9 mouse cellular contexts compared by ENCODE assay signal in genomic region chr2:30769187-30769586, GRCm38 (mm10). TPM values are rescaled to one million over a fixed set of nuclear protein-coding genes. Genes with fewer than 3 reads are reported as not detected.
DNase-seq lines count a peak whose midpoint lies in the region; ATAC-seq and TF ChIP-seq lines count a peak whose summit lies in the region.
"Had no signal": no experiment of that assay in that cellular context is flagged by ENCODE, and none has a peak within 500 bp of the region (broad histone marks: within the 10 kb centered on the region; RNA-seq: fewer than 3 reads in every experiment).

No protein-coding gene starts in this region.

- peaks cover 51% of the 10 kb centered on the region for H3K4me1 ChIP-seq in heart, embryonic 10.5 days
- H3K4me1 ChIP-seq in thymus, adult 2 months (replicated peaks; ENCODE audit: control insufficient read depth, insufficient read depth, low read length): peaks cover 10% of the 10 kb centered on the region; the same call in 1 of the 2 replicates
- H3K4me1 ChIP-seq in stomach, postnatal 0 days (replicated peaks; ENCODE audit: control insufficient read depth, insufficient read depth): peaks cover 11% of the 10 kb centered on the region

- H3K4me3 ChIP-seq in heart, embryonic 10.5 days: no peak overlapping the region
- H3K4me3 ChIP-seq in thymus, adult 2 months (ENCODE audit: control insufficient read depth, insufficient read depth, low read length): no peak overlapping the region
- H3K4me3 ChIP-seq in stomach, postnatal 0 days (ENCODE audit: low read depth, low read length): no peak overlapping the region
- H3K4me3 ChIP-seq: embryonic facial prominence, embryonic 15.5 days had no signal

- no peak for TF ChIP-seq EP300 in stomach, postnatal 0 days (optimal IDR thresholded peaks at IDR 0.05)

- WGBS in heart, embryonic 10.5 days: 43% methylated on average over 6 of the region's 6 CpGs
- WGBS in thymus, adult 2 months: 30% methylated on average over 6 of the region's 6 CpGs
- WGBS in stomach, postnatal 0 days: 55% methylated on average over 6 of the region's 6 CpGs

- H3K27ac ChIP-seq in heart, embryonic 10.5 days: peak overlapping the region; percentile 65
- no peak overlapping the region for H3K27ac ChIP-seq in thymus, adult 2 months (ENCODE audit: control insufficient read depth, insufficient read depth, low read length)
- H3K27ac ChIP-seq in stomach, postnatal 0 days (replicated peaks): no peak overlapping the region
- H3K27ac ChIP-seq: embryonic facial prominence, embryonic 15.5 days had no signal

- intact Hi-C loops in heart, postnatal 36 days (cut with DNase I): no loop called here

- no peaks in the 10 kb centered on the region for H3K27me3 ChIP-seq in heart, embryonic 10.5 days (ENCODE audit: insufficient read depth, poor library complexity, severe bottlenecking)
- H3K27me3 ChIP-seq in thymus, adult 2 months (ENCODE audit: control insufficient read depth, insufficient read depth, low read length): peaks cover 17% of the 10 kb centered on the region; the same call in 1 of the 2 replicates
- H3K27me3 ChIP-seq in stomach, postnatal 0 days (ENCODE audit: control insufficient read depth, insufficient read depth, low read length): no peaks in the 10 kb centered on the region
- H3K27me3 ChIP-seq: embryonic facial prominence, embryonic 15.5 days had no signal

- H3K9ac ChIP-seq in stomach, postnatal 0 days (ENCODE audit: low read length): no peak overlapping the region
- H3K9ac ChIP-seq: embryonic facial prominence, embryonic 15.5 days had no signal

- peak; percentile 71 to 80 for ATAC-seq in hematopoietic stem cell, adult 5-6 weeks (replicated peaks in 1 of 2; ENCODE audit: insufficient read depth in 1 of 2, low FRiP score in 2 of 2, low TSS enrichment in 1 of 2, low read depth in 1 of 2, poor library complexity in 2 of 2, severe bottlenecking in 2 of 2)
- ATAC-seq in stomach, postnatal 0 days (ENCODE audit: low FRiP score, low TSS enrichment): no peak

- no peaks in the 10 kb centered on the region for H3K36me3 ChIP-seq in heart, embryonic 10.5 days
- H3K36me3 ChIP-seq in thymus, adult 2 months (ENCODE audit: control insufficient read depth, insufficient read depth, low read length): no peaks in the 10 kb centered on the region
- no peaks in the 10 kb centered on the region for H3K36me3 ChIP-seq in stomach, postnatal 0 days (ENCODE audit: control insufficient read depth, insufficient read depth, low read length)
- H3K36me3 ChIP-seq: embryonic facial prominence, embryonic 15.5 days had no signal

- TF ChIP-seq CTCF in thymus, adult 2 months (IDR thresholded peaks at IDR 0.05; ENCODE audit: borderline replicate concordance, control insufficient read depth, extremely low read depth, insufficient read depth, low read length, poor library complexity): no peak
- TF ChIP-seq CTCF in stomach, postnatal 0 days (IDR thresholded peaks at IDR 0.05; ENCODE audit: low read depth): peak; percentile 64

- H3K4me2 ChIP-seq in stomach, postnatal 0 days (replicated peaks; ENCODE audit: low read depth): no peak overlapping the region
- H3K4me2 ChIP-seq: embryonic facial prominence, embryonic 15.5 days had no signal

- H3K9me3 ChIP-seq in heart, embryonic 10.5 days: no peaks in the 10 kb centered on the region
- no peaks in the 10 kb centered on the region for H3K9me3 ChIP-seq in stomach, postnatal 0 days (ENCODE audit: control insufficient read depth, low read length)
- H3K9me3 ChIP-seq: embryonic facial prominence, embryonic 15.5 days had no signal

- no peak for DNase-seq in heart, embryonic 10.5 days (ENCODE audit: low spot score)
- no peak for DNase-seq in heart, postnatal 36 days
- DNase-seq in thymus, adult 2 months: peak; percentile 11
- no peak for DNase-seq in thymus, postnatal 25 days
- DNase-seq in stomach, postnatal 0 days (ENCODE audit: low spot score): no peak
- no peak for DNase-seq in ovary, postnatal 10 days (ENCODE audit: low spot score)
- no peak for DNase-seq in heart, adult 8-10 months (ENCODE audit: low spot score)

- TF ChIP-seq POLR2A in thymus, adult 2 months (IDR thresholded peaks at IDR 0.05; ENCODE audit: control insufficient read depth, extremely low read depth, insufficient read depth, low read length, poor library complexity): no peak

RNA-seq across cellular contexts. Expression of gene 1700001O22Rik, which starts 34.3 kb away (rescaled TPM):
- 1.3 and 1.8 TPM in 2 replicates for polyA plus RNA-seq in heart, embryonic 10.5 days (2016; fragmentation: Nextera tagmentation; extraction: Ambion mirVana)
- under 1 TPM; 0.67 to 0.76 TPM for total RNA-seq in heart, postnatal 36 days (2021)
- 4.0 and 5.2 TPM in 2 replicates for polyA plus RNA-seq in thymus, adult 2 months (2012; rRNA removed)
- 1.8 and 3.0 TPM in 2 replicates for total RNA-seq in hematopoietic stem cell, adult 5-6 weeks (2017)
- polyA plus RNA-seq in stomach, postnatal 0 days (2015; fragmentation: Nextera tagmentation; extraction: Ambion mirVana): 2.0 and 2.5 TPM in 2 replicates
- total RNA-seq in heart, adult 8-10 months (2022): 1 to 10 TPM in 1 of 4 experiments, under 1 TPM in 3; 0.24 to 1.2 (median 0.55) TPM

RNA-seq across cellular contexts. Expression of gene Ntmt1, which starts 38.4 kb away (rescaled TPM):
- polyA plus RNA-seq in heart, embryonic 10.5 days (2016; fragmentation: Nextera tagmentation; extraction: Ambion mirVana): 102 and 116 TPM in 2 replicates
- total RNA-seq in heart, postnatal 36 days (2021): 10 to 100 TPM; 23.4 to 27.8 TPM
- 30.5 and 33.9 TPM in 2 replicates for polyA plus RNA-seq in thymus, adult 2 months (2012; rRNA removed)
- total RNA-seq in hematopoietic stem cell, adult 5-6 weeks (2017): 21.2 and 22.6 TPM in 2 replicates
- polyA plus RNA-seq in stomach, postnatal 0 days (2015; fragmentation: Nextera tagmentation; extraction: Ambion mirVana): 52.4 and 53.3 TPM in 2 replicates
- total RNA-seq in heart, adult 8-10 months (2022): 10 to 100 TPM; 23.8 to 27.7 (median 25.3) TPM
